Mouse (Mus musculus) c-Kit-negative CD71-positive TER-119-positive erythroid progenitor cells, embryonic 14.5 days (primary cell): ENCODE results near the gene Spire2.

Source experiments
- DNase-seq: peaks from one replicate; pipeline ENCODE4 v3.0.0-alpha.2; 2013; ENCODE audit warnings: low read depth, low spot score

Spire2 gene

DNA sequence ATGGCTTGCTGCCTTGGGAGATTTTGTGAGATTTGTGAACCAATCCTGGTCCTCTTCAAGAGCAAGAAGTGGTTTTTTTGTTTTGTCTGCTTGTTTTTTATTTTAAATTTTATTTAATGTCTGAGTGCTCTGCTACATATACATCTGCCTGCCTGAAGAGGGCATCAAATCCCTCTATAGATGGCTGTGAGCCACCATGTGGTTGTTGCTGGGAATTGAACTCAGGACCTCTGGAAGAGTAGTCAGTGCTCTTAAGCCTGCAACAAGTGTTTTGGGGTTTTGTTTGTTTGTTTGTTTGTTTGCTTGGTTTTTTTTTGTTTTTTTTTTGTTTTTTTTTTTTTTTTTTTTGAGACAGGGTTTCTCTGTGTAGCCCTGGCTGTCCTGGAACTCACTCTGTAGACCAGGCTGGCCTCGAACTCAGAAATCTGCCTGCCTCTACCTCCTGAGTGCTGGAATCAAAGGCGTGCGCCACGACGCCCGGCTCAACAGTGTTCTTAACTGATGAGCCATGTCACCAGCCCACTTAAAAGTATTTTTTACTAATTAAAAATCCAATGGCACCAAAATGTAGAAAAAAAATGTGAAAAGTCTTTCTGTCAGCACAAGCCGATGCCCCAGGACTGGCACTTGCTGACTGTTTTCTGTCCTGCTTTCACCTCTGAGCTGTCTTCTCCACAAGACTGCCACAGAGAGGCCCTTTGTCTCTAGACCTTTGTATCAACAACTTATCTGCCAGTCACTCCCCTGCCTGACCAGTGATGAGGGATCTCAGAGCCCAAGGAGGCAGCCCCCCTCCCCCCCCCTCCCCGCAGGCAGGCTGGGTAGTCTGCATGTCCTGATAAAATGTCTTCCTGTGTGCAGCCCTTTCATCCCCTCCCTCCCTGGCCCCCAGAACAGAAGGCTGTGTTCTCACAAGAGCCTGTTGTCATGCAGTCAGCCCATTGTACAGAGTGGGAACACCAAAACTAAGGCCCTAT, 83.7 kb downstream of the Spire2 start:
- DNase-seq: no peak

DNA sequence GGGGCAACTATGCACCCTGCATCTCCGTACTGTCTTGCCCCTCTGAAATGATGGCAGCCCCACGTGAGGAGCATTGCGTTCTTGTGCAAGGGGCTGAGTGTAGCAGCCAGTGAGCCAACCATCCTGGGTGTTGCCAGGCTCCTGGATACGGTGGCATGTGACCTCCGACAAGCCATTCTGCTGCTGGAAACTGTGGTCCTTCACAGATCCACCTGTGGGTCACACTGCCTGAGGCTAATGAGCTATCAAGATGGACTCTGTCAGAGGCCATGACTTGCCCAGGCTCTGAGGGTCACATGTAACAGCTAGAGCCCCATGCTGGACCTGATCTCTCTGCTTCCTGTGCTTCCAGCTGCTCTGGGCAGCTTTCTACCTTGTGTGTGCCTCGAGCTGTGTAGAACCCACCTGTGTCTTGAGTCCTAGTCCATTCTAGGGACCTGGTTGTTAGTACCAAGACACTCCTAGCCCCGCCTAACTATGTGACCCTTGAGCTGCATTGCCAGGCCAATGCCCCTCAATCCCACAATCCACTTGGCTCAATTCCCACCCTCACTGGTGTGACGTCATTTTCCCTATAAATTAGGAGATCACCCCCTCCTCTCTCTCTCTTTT, 84.5 kb downstream of the Spire2 start:
- no peak for DNase-seq
